Mouse (Mus musculus) liver, embryonic 12.5 days (tissue): ENCODE data around the gene Rpa1. TPM values are rescaled to one million over a fixed set of nuclear protein-coding genes. Genes with fewer than 3 reads are reported as not detected.

Experiments used
- ATAC-seq: fragments of 200-750 bp; cut with Nextera tagmentation; 2 replicates; pipeline ENCODE4 v1.8.0; 2017; ENCODE audit warnings: moderate number of reproducible peaks, mild to moderate bottlenecking, moderate library complexity
- H3K27ac ChIP-seq: fragments of 300-500 bp; sonication (generic); 2 replicates; pipeline ENCODE4 v1.5.1; 2016; ENCODE audit warnings: mild to moderate bottlenecking
- H3K27me3 ChIP-seq: fragments of 300-500 bp; sonication (generic); replicated peaks from 2 replicates; pipeline ENCODE4 v1.6.1; 2016; ENCODE audit warnings: mild to moderate bottlenecking, moderate library complexity
- H3K36me3 ChIP-seq: fragments of 300-500 bp; sonication (generic); 2 replicates; pipeline ENCODE4 v1.6.1; 2016; ENCODE audit warnings: mild to moderate bottlenecking, moderate library complexity
- H3K4me1 ChIP-seq: fragments of 300-500 bp; sonication (generic); 2 replicates; pipeline ENCODE4 v1.6.1; 2016
- H3K4me2 ChIP-seq: fragments of 300-500 bp; sonication (generic); 2 replicates; pipeline ENCODE4 v1.6.1; 2016; ENCODE audit warnings: mild to moderate bottlenecking, moderate library complexity
- H3K4me3 ChIP-seq: fragments of 300-500 bp; sonication (generic); 2 replicates; pipeline ENCODE4 v1.5.1; 2016; ENCODE audit warnings: mild to moderate bottlenecking, moderate library complexity
- H3K9ac ChIP-seq: fragments of 300-500 bp; sonication (generic); 2 replicates; pipeline ENCODE4 v1.6.1; 2016; ENCODE audit warnings: mild to moderate bottlenecking, moderate library complexity
- H3K9me3 ChIP-seq: fragments of 300-500 bp; sonication (generic); replicated peaks from 2 replicates; pipeline ENCODE4 v1.6.1; 2016; ENCODE audit warnings: mild to moderate bottlenecking, moderate library complexity
- WGBS: fragments of 180-500 bp; shearing (Covaris S2); methylation state at CpG from one replicate; pipeline ENCODE4 v1.1.7; 2016; ENCODE audit not compliant: insufficient replicate concordance; 5-methylcytosine and 5-hydroxymethylcytosine counted together
- polyA plus RNA-seq: library from polyadenylated mRNA; unstranded; fragments of >200 nt; fragmentation: Nextera tagmentation; extraction: Ambion mirVana; gene quantifications from 2 replicates; pipeline ENCODE4 v1.2.1, GENCODE M21; 2016

Rpa1 gene
- polyA plus RNA-seq, 1 experiment from 2014 or later: 143 TPM

- Histone ChIP-seq H3K9me3 (no peaks in the 10 kb centered on the region), H3K9ac (0 out of 2 replicates have a peak overlapping the region, but pooled peaks have one; percentile 8), H3K4me3 (peak overlapping the region; percentile 23), H3K4me1 (peaks cover 35% of the 10 kb centered on the region), H3K36me3 (no peaks in the 10 kb centered on the region), H3K27ac (no peak overlapping the region), H3K27me3 (peaks cover 58% of the 10 kb centered on the region), H3K4me2 (peak overlapping the region; percentile 57)
- ATAC-seq: no peak
- WGBS: 15% methylated on average over 13 of the region's 13 CpGs
These were observed 65.5 kb downstream of the Rpa1 start for GRCm38 (mm10) chr11:75282496-75283120.

DNA sequence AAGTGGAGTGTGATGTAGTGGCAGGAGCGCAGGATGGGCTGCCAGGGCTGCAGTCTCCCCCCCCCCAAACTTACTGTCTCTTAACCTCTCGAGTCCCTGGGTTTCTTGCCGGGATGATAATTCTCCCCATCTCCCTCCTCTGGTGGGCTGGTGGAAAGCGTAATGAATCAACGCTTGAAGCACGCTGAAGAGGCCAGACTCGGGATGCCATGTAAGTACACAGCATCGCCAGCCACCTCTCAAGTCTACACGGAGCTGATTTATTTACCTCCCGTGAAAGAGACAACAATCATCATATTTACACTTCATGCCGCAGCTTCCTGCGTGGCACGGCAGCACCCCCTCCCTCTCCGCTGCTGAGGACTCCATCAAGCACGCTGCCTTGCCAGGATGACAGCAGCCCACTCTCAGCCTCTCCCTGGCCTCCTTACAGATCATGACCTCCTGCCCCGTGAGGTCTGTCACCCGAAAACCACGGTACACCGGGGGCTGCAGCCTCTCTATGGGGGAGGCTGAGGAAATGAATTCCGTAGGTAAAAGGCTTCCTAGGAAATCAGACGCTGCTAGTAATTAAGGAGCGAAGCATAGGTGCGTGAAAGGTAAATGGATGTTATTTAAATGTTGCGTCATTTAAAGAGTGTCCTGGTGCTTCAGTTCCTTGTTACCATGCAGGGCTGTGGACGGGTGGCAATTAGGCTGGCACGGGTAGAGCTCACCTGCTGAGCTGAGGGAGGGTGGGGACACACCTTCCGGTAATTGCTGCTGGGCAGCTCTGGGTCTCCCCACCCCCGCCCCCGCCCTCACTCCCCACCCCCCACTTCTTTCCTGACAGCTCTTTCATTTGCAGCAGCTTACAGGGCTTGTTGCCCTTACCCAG lies 66.5 kb downstream of the Rpa1 start:
- H3K4me1 ChIP-seq: peaks cover 35% of the 10 kb centered on the region
- WGBS: 25% methylated on average over 29 of the region's 29 CpGs
- H3K27ac ChIP-seq: no peak overlapping the region
- peak overlapping the region; percentile 57 for H3K4me2 ChIP-seq
- H3K27me3 ChIP-seq: peaks cover 48% of the 10 kb centered on the region
- peak overlapping the region; percentile 23; the same call in 1 of the 2 replicates for H3K4me3 ChIP-seq
- no peak for ATAC-seq
- 0 out of 2 replicates have a peak overlapping the region, but pooled peaks have one; percentile 8 for H3K9ac ChIP-seq
- H3K36me3 ChIP-seq: no peaks in the 10 kb centered on the region
- H3K9me3 ChIP-seq: no peaks in the 10 kb centered on the region

GRCm38 (mm10) chr11:75280435-75281001 lies 67.6 kb downstream of the Rpa1 start:
- peaks cover 35% of the 10 kb centered on the region for H3K4me1 ChIP-seq

DNA sequence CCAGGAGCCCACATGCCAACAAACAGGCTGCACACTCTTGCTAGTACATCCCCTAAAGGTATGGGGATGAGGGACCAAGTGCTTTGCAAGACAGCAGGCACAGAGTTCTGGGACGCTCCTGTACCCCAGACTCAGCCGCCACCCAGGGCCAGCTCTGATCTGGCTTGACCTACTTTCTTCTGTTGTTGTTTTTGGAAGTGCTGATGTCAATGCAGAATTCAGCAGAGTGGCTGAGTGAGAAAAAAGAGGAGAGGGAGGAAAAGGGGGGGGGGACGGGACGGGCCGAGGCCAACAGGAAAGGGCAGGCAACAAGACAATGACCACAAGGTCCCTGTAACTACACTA lies 68.1 kb downstream of the Rpa1 start:
- WGBS: 82% methylated on average over 5 of the region's 5 CpGs
- Histone ChIP-seq H3K27ac (peak overlapping the region; percentile 55; the same call in 1 of the 2 replicates), H3K9ac (0 out of 2 replicates have a peak overlapping the region, but pooled peaks have one; percentile 50), H3K9me3 (no peaks in the 10 kb centered on the region), H3K4me3 (no peak overlapping the region), H3K4me1 (peaks cover 38% of the 10 kb centered on the region), H3K36me3 (no peaks in the 10 kb centered on the region), H3K27me3 (peaks cover 44% of the 10 kb centered on the region), H3K4me2 (peak overlapping the region; percentile 71)
- no peak for ATAC-seq

More at GRCm38 (mm10) chr11:75280435-75281001, 67.6 kb downstream of the Rpa1 start:
- Histone ChIP-seq H3K4me3 (no peak overlapping the region), H3K27ac (no peak overlapping the region), H3K4me2 (no peak overlapping the region), H3K36me3 (no peaks in the 10 kb centered on the region), H3K9ac (no peak overlapping the region), H3K9me3 (no peaks in the 10 kb centered on the region), H3K27me3 (peaks cover 45% of the 10 kb centered on the region)
- ATAC-seq: no peak
- 72% methylated on average over 5 of the region's 5 CpGs for WGBS

DNA sequence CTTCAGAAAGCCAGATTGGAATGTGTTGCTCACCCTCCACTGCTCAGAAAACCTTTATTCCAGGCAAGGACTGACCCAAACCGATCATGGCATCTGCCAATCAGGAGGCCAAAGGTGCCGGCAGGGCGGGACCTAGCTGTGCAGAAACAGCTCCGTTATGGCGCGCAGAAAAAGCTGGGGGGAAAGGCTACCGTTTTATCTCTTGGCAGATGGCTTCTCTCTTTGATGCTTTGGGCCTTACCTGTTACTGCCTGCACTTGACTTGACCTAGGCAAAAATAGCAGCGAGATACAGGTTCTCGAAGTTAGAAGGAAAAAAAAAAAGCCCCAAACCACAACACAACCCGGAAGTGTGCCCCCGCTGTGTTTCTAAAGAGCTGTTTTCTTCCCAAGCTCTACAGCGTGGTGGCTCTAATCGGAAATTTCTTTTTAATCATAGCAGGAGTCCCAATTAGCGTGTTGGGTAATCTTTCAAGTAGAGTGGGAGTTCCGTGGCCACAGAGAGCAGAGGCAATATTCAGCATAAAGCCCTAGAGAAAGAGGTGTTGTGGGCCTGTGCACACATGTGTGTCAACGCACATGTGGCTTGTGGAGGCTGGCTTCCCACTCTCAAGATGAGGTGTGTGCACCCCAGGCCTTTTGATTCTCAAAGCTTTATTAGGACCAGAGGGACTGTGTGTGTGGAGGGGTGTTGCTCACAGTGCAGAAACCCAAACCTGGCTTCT lies 68.6 kb downstream of the Rpa1 start:
- H3K4me1 ChIP-seq: peaks cover 43% of the 10 kb centered on the region
- ATAC-seq: peak; percentile 71
- H3K36me3 ChIP-seq: no peaks in the 10 kb centered on the region
- peak overlapping the region; percentile 55; the same call in 1 of the 2 replicates for H3K27ac ChIP-seq
- peaks cover 41% of the 10 kb centered on the region for H3K27me3 ChIP-seq
- no peaks in the 10 kb centered on the region for H3K9me3 ChIP-seq
- H3K4me3 ChIP-seq: peak overlapping the region; percentile 38
- 4% methylated on average over 16 of the region's 16 CpGs for WGBS
- peak overlapping the region; percentile 50; the same call in 1 of the 2 replicates for H3K9ac ChIP-seq
- H3K4me2 ChIP-seq: peak overlapping the region; percentile 71

DNA sequence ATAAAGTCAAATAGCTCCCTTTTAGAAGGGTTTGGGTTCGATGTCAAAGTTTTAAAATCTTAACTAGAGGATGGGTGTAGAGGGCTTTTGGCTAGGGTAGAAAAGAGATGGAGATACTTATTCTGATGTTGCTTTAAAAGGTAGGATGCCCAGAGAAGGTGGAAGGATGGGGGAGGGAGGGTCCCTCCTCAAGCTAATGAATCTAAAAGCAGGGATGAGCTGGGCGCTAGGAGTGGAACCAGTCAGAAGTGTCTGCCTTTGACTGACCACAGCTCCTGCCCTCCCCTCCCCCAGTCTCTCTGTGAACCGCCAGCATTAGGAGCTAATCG lies 69.1 kb downstream of the Rpa1 start:
- Histone ChIP-seq H3K9ac (peak overlapping the region; percentile 50; the same call in 1 of the 2 replicates), H3K4me3 (peak overlapping the region; percentile 38), H3K4me2 (peak overlapping the region; percentile 71), H3K27ac (peak overlapping the region; percentile 55; the same call in 1 of the 2 replicates), H3K27me3 (peaks cover 43% of the 10 kb centered on the region), H3K9me3 (no peaks in the 10 kb centered on the region), H3K36me3 (no peaks in the 10 kb centered on the region), H3K4me1 (peaks cover 44% of the 10 kb centered on the region)
- ATAC-seq: no peak
- 25% methylated on average over 4 of the region's 4 CpGs for WGBS

- Histone ChIP-seq H3K27ac (no peak overlapping the region), H3K4me2 (no peak overlapping the region), H3K4me1 (peaks cover 47% of the 10 kb centered on the region), H3K27me3 (peaks cover 46% of the 10 kb centered on the region), H3K9ac (no peak overlapping the region), H3K9me3 (no peaks in the 10 kb centered on the region), H3K4me3 (no peak overlapping the region), H3K36me3 (no peaks in the 10 kb centered on the region)
- WGBS: 76% methylated on average over 7 of the region's 7 CpGs
- no peak for ATAC-seq
These were observed 70.0 kb downstream of the Rpa1 start for GRCm38 (mm10) chr11:75278115-75278514.

DNA sequence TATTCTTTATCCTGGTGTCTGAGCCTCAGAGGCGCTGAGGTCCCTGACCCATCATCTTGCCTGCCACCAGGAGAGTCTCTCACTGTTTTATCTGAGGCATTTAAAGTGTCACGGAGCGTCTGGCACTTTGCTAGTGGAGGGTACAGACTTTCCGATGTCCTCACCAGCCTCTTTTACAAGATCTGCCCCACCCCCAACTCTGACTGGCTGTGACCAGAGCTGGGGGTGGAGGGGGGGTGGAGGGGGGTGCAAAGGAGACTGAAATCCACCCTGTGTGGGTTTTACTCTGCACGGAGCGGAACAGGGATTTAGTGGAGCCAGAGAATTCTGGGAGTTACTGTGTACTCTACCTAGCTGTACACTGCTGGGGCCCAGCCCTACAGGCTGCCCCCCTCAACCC lies 73.1 kb downstream of the Rpa1 start:
- Histone ChIP-seq H3K36me3 (no peaks in the 10 kb centered on the region), H3K27me3 (peaks cover 17% of the 10 kb centered on the region; the same call in 1 of the 2 replicates), H3K4me3 (no peak overlapping the region), H3K4me1 (peaks cover 48% of the 10 kb centered on the region), H3K27ac (no peak overlapping the region), H3K4me2 (no peak overlapping the region), H3K9me3 (no peaks in the 10 kb centered on the region), H3K9ac (no peak overlapping the region)
- WGBS: 55% methylated on average over 6 of the region's 6 CpGs
- ATAC-seq: no peak

GRCm38 (mm10) chr11:75273466-75273865 lies 74.7 kb downstream of the Rpa1 start:
- 45% methylated on average over 8 of the region's 8 CpGs for WGBS
- H3K36me3 ChIP-seq: no peaks in the 10 kb centered on the region
- H3K27ac ChIP-seq: no peak overlapping the region
- H3K4me2 ChIP-seq: no peak overlapping the region
- H3K4me1 ChIP-seq: peaks cover 49% of the 10 kb centered on the region
- no peak overlapping the region for H3K4me3 ChIP-seq
- no peak for ATAC-seq
- H3K27me3 ChIP-seq: peaks cover 17% of the 10 kb centered on the region; the same call in 1 of the 2 replicates
- no peak overlapping the region for H3K9ac ChIP-seq
- no peaks in the 10 kb centered on the region for H3K9me3 ChIP-seq

DNA sequence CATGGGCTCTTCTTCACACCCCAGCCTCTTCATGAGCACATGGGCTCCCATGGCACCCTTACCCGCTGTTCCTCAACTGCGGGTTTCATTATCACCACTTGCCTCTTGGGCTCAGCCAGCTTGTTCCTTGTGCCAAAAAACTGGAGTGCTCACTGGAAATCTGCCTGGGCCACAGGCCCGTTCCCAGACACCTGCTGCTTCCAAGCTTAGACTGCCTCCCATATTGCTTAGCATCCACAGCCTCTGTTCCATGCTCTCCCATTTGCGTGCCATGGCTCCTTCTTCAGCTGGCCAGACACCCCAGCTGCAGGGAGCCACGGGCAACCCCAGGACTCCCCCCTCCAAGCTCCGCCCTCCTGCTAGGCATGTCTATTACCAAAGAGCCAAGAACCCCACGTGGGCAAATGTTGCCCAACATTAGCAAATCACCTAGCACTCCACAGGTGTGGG lies 77.1 kb downstream of the Rpa1 start:
- Histone ChIP-seq H3K9ac (peak overlapping the region; percentile 49), H3K4me1 (peaks cover 57% of the 10 kb centered on the region), H3K36me3 (no peaks in the 10 kb centered on the region), H3K9me3 (no peaks in the 10 kb centered on the region), H3K4me3 (0 out of 2 replicates have a peak overlapping the region, but pooled peaks have one; percentile 13), H3K4me2 (peak overlapping the region; percentile 65), H3K27me3 (peaks cover 20% of the 10 kb centered on the region), H3K27ac (peak overlapping the region; percentile 86)
- no peak for ATAC-seq
- 51% methylated on average over 7 of the region's 7 CpGs for WGBS

- 0 out of 2 replicates have a peak overlapping the region, but pooled peaks have one; percentile 13 for H3K4me3 ChIP-seq
- H3K9ac ChIP-seq: peak overlapping the region; percentile 49
- peak; percentile 98 for ATAC-seq
These were observed 77.7 kb downstream of the Rpa1 start for GRCm38 (mm10) chr11:75270276-75270984.

More at GRCm38 (mm10) chr11:75270276-75270984, 77.7 kb downstream of the Rpa1 start:
- H3K4me2 ChIP-seq: peak overlapping the region; percentile 65
- H3K27me3 ChIP-seq: peaks cover 20% of the 10 kb centered on the region
- no peaks in the 10 kb centered on the region for H3K36me3 ChIP-seq
- peak overlapping the region; percentile 86 for H3K27ac ChIP-seq
- WGBS: 33% methylated on average over 8 of the region's 8 CpGs
- H3K9me3 ChIP-seq: no peaks in the 10 kb centered on the region
- peaks cover 57% of the 10 kb centered on the region for H3K4me1 ChIP-seq
